Mouse (Mus musculus) heart, embryonic 13.5 days (tissue): Measurements from ENCODE around the gene Galm. TPM values are rescaled to one million over a fixed set of nuclear protein-coding genes. Genes with fewer than 3 reads are reported as not detected.

Source experiments
- ATAC-seq: fragments of 200-750 bp; cut with Nextera tagmentation; 2 replicates; pipeline ENCODE4 v1.8.0; 2017; ENCODE audit warnings: moderate TSS enrichment; ENCODE audit not compliant: insufficient number of reproducible peaks, low FRiP score, low TSS enrichment; ENCODE audit errors: extremely low read depth
- H3K27ac ChIP-seq: fragments of 300-500 bp; sonication (generic); replicated peaks from 2 replicates; pipeline ENCODE4 v1.5.1; 2015; ENCODE audit warnings: moderate library complexity, mild to moderate bottlenecking, inconsistent platforms
- H3K27me3 ChIP-seq: fragments of 300-500 bp; sonication (generic); replicated peaks from 2 replicates; pipeline ENCODE4 v1.6.1; 2015; ENCODE audit warnings: mild to moderate bottlenecking, inconsistent platforms
- H3K36me3 ChIP-seq: fragments of 300-500 bp; sonication (generic); 2 replicates; pipeline ENCODE4 v1.6.1; 2015; ENCODE audit warnings: mild to moderate bottlenecking, inconsistent platforms
- H3K4me1 ChIP-seq: fragments of 300-500 bp; sonication (generic); 2 replicates; pipeline ENCODE4 v1.6.1; 2015; ENCODE audit warnings: inconsistent platforms
- H3K4me2 ChIP-seq: fragments of 300-500 bp; sonication (generic); 2 replicates; pipeline ENCODE4 v1.6.1; 2015; ENCODE audit warnings: inconsistent platforms, mild to moderate bottlenecking, moderate library complexity
- H3K4me3 ChIP-seq: fragments of 300-500 bp; sonication (generic); 2 replicates; pipeline ENCODE4 v1.5.1; 2015; ENCODE audit warnings: moderate library complexity, mild to moderate bottlenecking, inconsistent platforms
- H3K9ac ChIP-seq: fragments of 300-500 bp; sonication (generic); 2 replicates; pipeline ENCODE4 v1.6.1; 2015; ENCODE audit warnings: inconsistent platforms, mild to moderate bottlenecking, moderate library complexity
- H3K9me3 ChIP-seq: fragments of 300-500 bp; sonication (generic); 2 replicates; pipeline ENCODE4 v1.6.1; 2016; ENCODE audit warnings: inconsistent platforms
- whole genome bisulfite sequencing: fragments of 180-500 bp; shearing (Covaris S2); methylation state at CpG from one replicate; pipeline ENCODE4 v1.1.7; 2015; ENCODE audit warnings: mixed read lengths; 5-methylcytosine and 5-hydroxymethylcytosine counted together
- polyA plus RNA-seq: library from polyadenylated mRNA; unstranded; fragments of >200 nt; fragmentation: Nextera tagmentation; extraction: Ambion mirVana; gene quantifications from 2 replicates; pipeline ENCODE4 v1.2.1, GENCODE M21; 2015

Galm gene
- polyA plus RNA-seq: 12.1 and 13.0 TPM in 2 replicates

GRCm38 (mm10) chr17:80127331-80128251 is at the start of gene Galm:
TSS of gene Galm (plus strand) at chr17:80127471.
- peak within 1 kb of the TSS; percentile 67 for H3K4me3 ChIP-seq
- no peaks in the 10 kb centered on the region; the same call in 1 of the 2 replicates for H3K27me3 ChIP-seq
- ATAC-seq: peak; percentile 42; the same call in 1 of the 2 replicates
- H3K27ac ChIP-seq: peak within 1 kb of the TSS; percentile 87
- H3K4me1 ChIP-seq: peaks cover 31% of the 10 kb centered on the region
- WGBS: 4% methylated on average over 30 of the region's 30 CpGs
- no peaks in the 10 kb centered on the region for H3K36me3 ChIP-seq
- H3K9me3 ChIP-seq: no peaks in the 10 kb centered on the region
- H3K4me2 ChIP-seq: peak within 1 kb of the TSS; percentile 87
- H3K9ac ChIP-seq: peak within 1 kb of the TSS; percentile 88

- Histone ChIP-seq H3K36me3 (no peaks in the 10 kb centered on the region), H3K9ac (no peak overlapping the region), H3K4me1 (0 out of 2 replicates have a peak, but pooled peaks cover 5% of the 10 kb centered on the region), H3K9me3 (no peaks in the 10 kb centered on the region), H3K4me2 (no peak overlapping the region), H3K27me3 (no peaks in the 10 kb centered on the region), H3K27ac (no peak overlapping the region), H3K4me3 (no peak overlapping the region)
- no peak for ATAC-seq
- WGBS: 84% methylated on average over 4 of the region's 4 CpGs
Measured at GRCm38 (mm10) chr17:80078726-80079125, 48.5 kb upstream of the Galm start.

- Histone ChIP-seq H3K4me3 (no peak overlapping the region), H3K27me3 (no peaks in the 10 kb centered on the region), H3K4me1 (peaks cover 8% of the 10 kb centered on the region; the same call in 1 of the 2 replicates), H3K36me3 (no peaks in the 10 kb centered on the region), H3K4me2 (no peak overlapping the region), H3K9ac (no peak overlapping the region), H3K27ac (no peak overlapping the region), H3K9me3 (peaks cover 7% of the 10 kb centered on the region)
- no peak for ATAC-seq
- 69% methylated on average over 6 of the region's 6 CpGs for WGBS
Measured at GRCm38 (mm10) chr17:80083223-80083622, 44.0 kb upstream of the Galm start.

- ATAC-seq: no peak
- H3K4me2 ChIP-seq: no peak overlapping the region
- H3K36me3 ChIP-seq: no peaks in the 10 kb centered on the region
- no peaks in the 10 kb centered on the region for H3K27me3 ChIP-seq
- H3K9me3 ChIP-seq: peaks cover 7% of the 10 kb centered on the region
- no peak overlapping the region for H3K27ac ChIP-seq
- H3K4me3 ChIP-seq: no peak overlapping the region
- WGBS: 28% methylated on average over 9 of the region's 9 CpGs
- no peak overlapping the region for H3K9ac ChIP-seq
- peaks cover 8% of the 10 kb centered on the region; the same call in 1 of the 2 replicates for H3K4me1 ChIP-seq
Measured at GRCm38 (mm10) chr17:80084424-80084823, 42.8 kb upstream of the Galm start.

GRCm38 (mm10) chr17:80086591-80086990 is 40.7 kb upstream of the Galm start:
- no peaks in the 10 kb centered on the region for H3K36me3 ChIP-seq
- H3K9ac ChIP-seq: no peak overlapping the region
- H3K4me2 ChIP-seq: no peak overlapping the region
- peaks cover 8% of the 10 kb centered on the region; the same call in 1 of the 2 replicates for H3K4me1 ChIP-seq
- H3K27me3 ChIP-seq: no peaks in the 10 kb centered on the region
- peaks cover 7% of the 10 kb centered on the region for H3K9me3 ChIP-seq
- no peak overlapping the region for H3K27ac ChIP-seq
- H3K4me3 ChIP-seq: no peak overlapping the region
- ATAC-seq: no peak
- 82% methylated on average over 11 of the region's 11 CpGs for WGBS

- no peaks in the 10 kb centered on the region for H3K27me3 ChIP-seq
- H3K9ac ChIP-seq: no peak overlapping the region
- H3K4me3 ChIP-seq: no peak overlapping the region
- H3K36me3 ChIP-seq: no peaks in the 10 kb centered on the region
- peaks cover 8% of the 10 kb centered on the region; the same call in 1 of the 2 replicates for H3K4me1 ChIP-seq
- WGBS: 82% methylated on average over 3 of the region's 3 CpGs
- no peak overlapping the region for H3K27ac ChIP-seq
- peaks cover 7% of the 10 kb centered on the region for H3K9me3 ChIP-seq
- no peak for ATAC-seq
- H3K4me2 ChIP-seq: no peak overlapping the region
Measured at GRCm38 (mm10) chr17:80088168-80088567, 39.1 kb upstream of the Galm start.

GRCm38 (mm10) chr17:80090551-80090950 is 36.7 kb upstream of the Galm start:
- Histone ChIP-seq H3K9me3 (peaks cover 2% of the 10 kb centered on the region; the same call in 1 of the 2 replicates), H3K27me3 (no peaks in the 10 kb centered on the region), H3K4me1 (0 out of 2 replicates have a peak, but pooled peaks cover 3% of the 10 kb centered on the region), H3K4me2 (no peak overlapping the region), H3K4me3 (no peak overlapping the region), H3K9ac (no peak overlapping the region), H3K27ac (no peak overlapping the region), H3K36me3 (no peaks in the 10 kb centered on the region)
- WGBS: 60% methylated on average over 4 of the region's 4 CpGs
- ATAC-seq: no peak

GRCm38 (mm10) chr17:80091879-80092549 is 35.3 kb upstream of the Galm start:
- H3K27ac ChIP-seq: no peak overlapping the region
- H3K27me3 ChIP-seq: no peaks in the 10 kb centered on the region
- 39% methylated on average over 6 of the region's 6 CpGs for WGBS
- H3K36me3 ChIP-seq: no peaks in the 10 kb centered on the region
- H3K9ac ChIP-seq: no peak overlapping the region
- ATAC-seq: no peak
- no peaks in the 10 kb centered on the region for H3K9me3 ChIP-seq
- no peak overlapping the region for H3K4me3 ChIP-seq
- H3K4me2 ChIP-seq: no peak overlapping the region
- H3K4me1 ChIP-seq: 0 out of 2 replicates have a peak, but pooled peaks cover 8% of the 10 kb centered on the region

- Histone ChIP-seq H3K4me2 (peak overlapping the region; percentile 60), H3K9ac (peak overlapping the region; percentile 33), H3K4me1 (0 out of 2 replicates have a peak, but pooled peaks cover 8% of the 10 kb centered on the region), H3K4me3 (peak overlapping the region; percentile 29; the same call in 1 of the 2 replicates), H3K27me3 (0 out of 2 replicates have a peak, but pooled peaks cover 4% of the 10 kb centered on the region), H3K36me3 (no peaks in the 10 kb centered on the region), H3K27ac (no peak overlapping the region), H3K9me3 (no peaks in the 10 kb centered on the region)
- no peak for ATAC-seq
- 77% methylated on average over 9 of the region's 9 CpGs for WGBS
Measured at GRCm38 (mm10) chr17:80095254-80095899, 31.9 kb upstream of the Galm start.

- no peak for ATAC-seq
- Histone ChIP-seq H3K4me3 (peak overlapping the region; percentile 29), H3K4me1 (0 out of 2 replicates have a peak, but pooled peaks cover 8% of the 10 kb centered on the region), H3K27ac (no peak overlapping the region), H3K27me3 (0 out of 2 replicates have a peak, but pooled peaks cover 4% of the 10 kb centered on the region), H3K9ac (peak overlapping the region; percentile 33), H3K36me3 (no peaks in the 10 kb centered on the region), H3K4me2 (peak overlapping the region; percentile 60), H3K9me3 (no peaks in the 10 kb centered on the region)
- WGBS: 16% methylated on average over 20 of the region's 20 CpGs
Measured at GRCm38 (mm10) chr17:80096043-80096719, 31.1 kb upstream of the Galm start.
